Mouse (Mus musculus) v-Abl transformed pro-B cells (cell line): Measurements from ENCODE around the gene Apbb2.

Experiments
- in situ Hi-C, 2 experiments: fragments of 400-800 bp; cut with MboI; formaldehyde crosslinking; loops; one replicate each; pipeline ENCODE4 v1.15.1; 2025; ENCODE audit not compliant: unreplicated experiment in 2 of 2

The Apbb2 gene

GRCm38 (mm10) chr5:66603223-66603622 is 15.4 kb downstream of the Apbb2 start:
- in situ Hi-C loops: no loop called here

DNA sequence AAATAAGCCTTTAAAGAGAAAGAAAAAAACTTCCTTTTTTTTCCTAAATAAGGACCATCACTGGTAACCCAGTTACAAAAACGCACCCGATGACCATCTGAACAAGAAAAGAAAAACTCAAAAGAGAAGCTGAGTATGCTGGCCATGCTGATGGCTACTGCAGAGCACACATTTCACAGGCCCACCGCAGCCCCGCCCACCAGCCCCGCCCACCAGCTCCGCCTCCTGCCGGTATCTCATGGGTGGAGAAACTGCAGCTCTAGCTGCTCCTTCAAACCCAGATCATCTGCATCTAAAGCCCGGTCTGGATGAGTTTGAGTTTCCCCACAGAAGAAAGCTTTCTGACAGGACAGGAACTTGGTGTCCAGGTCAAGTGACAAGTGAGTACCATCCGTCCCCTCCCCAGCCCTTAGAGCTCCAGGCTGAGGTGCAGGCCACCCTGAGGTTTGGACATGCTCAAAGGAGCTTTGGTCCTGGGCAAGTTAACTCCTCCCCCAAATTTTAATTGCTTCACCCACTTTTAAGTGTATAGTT is 16.2 kb downstream of the Apbb2 start:
- in situ Hi-C loops: no loop called here

DNA sequence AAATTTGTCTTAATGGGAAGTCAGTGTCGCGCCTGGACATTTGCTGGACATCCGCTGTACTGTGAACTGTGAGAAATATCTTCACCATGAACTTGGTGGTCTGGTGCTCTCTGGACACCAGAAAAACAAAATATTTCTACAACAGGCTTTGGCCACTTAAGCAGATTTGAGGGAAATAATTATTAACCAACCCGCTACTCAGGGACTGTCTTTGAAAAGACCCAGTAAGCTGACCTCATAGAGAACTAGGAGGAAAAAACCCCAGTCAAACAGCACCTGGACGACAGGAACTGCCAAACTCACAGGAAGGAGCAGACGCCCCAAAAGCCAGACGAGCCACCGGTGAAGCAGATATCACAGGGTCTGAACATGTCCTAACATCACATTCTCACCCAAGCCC is 18.2 kb downstream of the Apbb2 start:
- in situ Hi-C loops: no loop called here

DNA sequence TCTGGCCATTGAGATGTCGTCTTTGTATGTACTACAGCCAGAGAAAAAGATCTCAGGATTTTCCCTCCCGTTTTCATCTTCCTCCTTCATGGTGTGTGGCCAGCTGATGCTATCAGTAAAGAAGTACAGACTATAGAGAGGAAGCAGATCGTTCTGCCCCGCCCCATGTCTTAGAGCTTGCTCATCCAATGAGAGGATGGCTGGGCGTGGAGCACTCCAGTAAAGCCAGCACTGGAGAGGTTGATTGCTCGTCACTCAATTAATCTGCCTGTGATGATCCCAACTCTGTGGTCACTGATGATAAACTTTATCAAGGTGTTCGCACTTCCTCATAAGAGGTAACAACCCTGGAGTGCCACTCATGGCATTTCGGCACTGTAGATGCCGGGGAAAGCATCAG is 18.7 kb downstream of the Apbb2 start:
- in situ Hi-C loops: no loop called here

DNA sequence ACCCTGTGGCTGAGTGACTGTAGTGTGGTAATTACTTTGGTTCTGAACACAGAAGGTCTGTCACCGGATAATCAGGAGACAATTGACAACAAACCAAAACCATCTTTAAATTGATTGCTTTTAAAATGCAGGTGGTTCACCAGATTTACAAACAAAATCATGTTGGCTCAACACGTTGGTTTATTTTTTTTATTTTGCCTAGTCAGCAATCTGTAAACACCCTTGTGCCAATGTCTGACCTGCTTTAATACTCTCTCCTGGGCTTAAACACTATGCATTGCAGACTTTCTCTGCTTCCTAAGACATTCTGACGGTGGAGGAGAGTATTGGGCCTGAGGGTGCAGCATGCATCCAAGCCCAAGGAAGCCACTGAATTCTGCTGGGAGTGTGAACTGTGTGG is 22.3 kb downstream of the Apbb2 start:
- in situ Hi-C loops: no loop called here

DNA sequence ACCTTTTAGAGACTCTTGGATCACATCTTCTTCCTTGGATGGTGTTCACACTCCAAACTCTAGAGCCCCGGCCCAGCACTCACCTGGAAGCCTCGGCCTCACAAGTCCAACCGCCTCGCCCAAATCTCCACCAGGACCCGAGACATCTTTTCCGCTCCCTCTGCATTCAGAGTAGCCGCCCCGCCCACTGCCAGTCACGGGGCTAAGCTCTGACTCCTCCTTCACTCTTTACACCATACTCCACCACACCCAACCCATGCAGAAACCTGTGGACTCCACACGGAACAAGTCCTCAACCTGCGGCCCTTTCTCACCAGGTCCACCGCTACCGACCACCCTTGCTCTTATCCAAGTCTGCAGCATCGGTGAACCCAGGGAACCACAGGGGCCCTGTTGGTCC is 23.7 kb downstream of the Apbb2 start:
- in situ Hi-C loops: no loop called here

DNA sequence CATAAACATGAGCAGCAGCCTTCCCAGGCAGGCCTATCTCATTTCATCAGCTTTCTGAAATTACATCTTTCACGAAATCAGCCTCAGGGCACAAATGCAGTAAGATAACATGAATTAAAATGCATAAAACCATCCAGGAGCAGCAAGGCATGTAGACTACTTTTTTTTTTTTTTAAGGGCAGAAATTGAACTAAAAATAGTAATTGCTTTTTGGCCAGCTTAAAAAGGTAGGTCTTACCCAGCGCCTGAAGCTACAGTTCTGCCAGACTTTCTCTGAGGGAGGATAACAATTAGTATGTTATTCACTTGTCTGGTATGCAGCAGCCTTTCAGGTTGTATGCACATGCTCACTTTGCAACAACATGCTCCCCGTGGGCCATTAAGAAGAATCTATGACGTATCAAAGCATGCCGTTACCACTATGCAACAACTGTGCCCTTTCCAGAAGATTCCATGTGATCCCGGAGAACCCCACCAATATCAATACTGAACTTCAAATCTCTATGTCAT is 32.3 kb downstream of the Apbb2 start:
- in situ Hi-C loops: no loop called here

DNA sequence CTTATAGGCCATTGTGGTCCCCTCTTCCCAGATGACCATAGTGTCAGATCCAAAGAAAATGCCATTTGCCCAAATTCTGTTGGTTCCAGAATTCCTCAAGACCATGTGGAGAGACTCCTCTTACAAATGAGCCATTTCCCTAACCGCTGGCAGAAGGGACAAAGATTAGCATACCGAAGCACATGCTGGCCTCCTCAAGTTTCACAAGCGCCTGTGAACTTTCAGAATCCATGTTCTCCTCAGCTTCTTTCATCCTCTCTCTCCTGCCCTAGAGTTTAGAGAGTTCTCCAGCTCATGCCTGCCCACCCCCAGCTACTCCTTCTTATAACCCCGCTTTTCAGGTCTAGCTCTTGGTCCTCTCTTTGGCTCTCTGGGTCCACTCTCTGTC is 35.6 kb downstream of the Apbb2 start:
- in situ Hi-C loops: no loop called here

GRCm38 (mm10) chr5:66582281-66583018 is 36.1 kb downstream of the Apbb2 start:
- in situ Hi-C loops: no loop called here

DNA sequence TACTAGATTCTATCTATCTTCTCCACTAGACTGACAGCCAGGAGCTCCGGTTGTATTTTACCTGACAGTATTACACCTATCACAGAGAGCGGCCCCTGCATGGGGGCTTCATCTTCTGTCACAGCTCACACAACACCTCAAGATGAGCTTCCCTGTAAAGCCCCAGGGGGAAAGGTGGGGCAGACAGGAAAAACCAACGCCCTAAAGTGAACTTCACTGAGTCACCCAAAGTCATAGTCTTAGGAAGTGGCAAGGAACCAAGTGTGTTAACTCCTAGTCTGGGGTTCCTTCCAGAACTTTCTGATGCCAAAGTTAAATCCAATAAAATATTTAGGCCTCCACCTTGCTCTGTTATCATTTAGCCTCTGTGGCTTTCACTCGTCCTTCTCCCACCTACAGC is 39.5 kb downstream of the Apbb2 start:
- in situ Hi-C loops: no loop called here

DNA sequence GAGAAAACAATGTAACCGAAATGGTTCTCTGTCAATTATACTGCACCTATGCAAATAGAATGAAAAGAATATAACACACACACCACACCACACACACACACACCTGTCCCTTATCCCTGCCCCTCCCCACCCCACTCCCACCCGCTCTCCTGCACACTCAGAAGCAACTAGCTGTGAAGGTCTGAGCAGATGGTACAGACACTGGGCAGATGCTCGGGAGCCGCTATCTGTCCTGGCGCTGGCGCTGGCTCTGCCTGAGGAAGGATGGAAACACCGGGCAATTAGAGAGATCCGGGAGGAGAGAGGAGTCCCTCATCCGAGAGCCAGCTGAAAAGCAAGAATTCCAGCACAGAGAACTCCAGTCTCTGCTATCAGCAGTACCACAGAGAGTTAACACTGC is 42.3 kb downstream of the Apbb2 start:
- in situ Hi-C loops: no loop called here

- in situ Hi-C loops: no loop called here
Observed at GRCm38 (mm10) chr5:66575148-66575547, 43.4 kb downstream of the Apbb2 start.

DNA sequence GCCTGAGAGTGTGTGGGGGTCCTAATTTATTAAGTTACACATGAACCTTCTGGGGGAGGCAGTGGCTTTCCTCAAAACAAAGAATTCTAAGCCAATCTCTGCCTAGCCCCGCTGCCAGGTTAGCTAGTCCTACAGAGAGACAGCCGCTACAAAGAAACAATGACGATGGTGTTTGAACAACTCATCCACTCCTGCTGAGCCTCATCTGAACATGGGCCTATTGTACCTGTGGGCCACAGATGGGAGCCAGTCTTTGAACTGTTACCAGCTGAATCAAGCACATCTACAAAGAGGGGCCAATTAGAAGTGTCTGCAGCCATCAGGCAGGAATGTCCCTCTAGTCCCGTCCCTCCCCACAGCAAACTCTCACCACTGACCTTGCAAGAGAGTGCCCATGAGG is 45.3 kb downstream of the Apbb2 start:
- in situ Hi-C loops: no loop called here

DNA sequence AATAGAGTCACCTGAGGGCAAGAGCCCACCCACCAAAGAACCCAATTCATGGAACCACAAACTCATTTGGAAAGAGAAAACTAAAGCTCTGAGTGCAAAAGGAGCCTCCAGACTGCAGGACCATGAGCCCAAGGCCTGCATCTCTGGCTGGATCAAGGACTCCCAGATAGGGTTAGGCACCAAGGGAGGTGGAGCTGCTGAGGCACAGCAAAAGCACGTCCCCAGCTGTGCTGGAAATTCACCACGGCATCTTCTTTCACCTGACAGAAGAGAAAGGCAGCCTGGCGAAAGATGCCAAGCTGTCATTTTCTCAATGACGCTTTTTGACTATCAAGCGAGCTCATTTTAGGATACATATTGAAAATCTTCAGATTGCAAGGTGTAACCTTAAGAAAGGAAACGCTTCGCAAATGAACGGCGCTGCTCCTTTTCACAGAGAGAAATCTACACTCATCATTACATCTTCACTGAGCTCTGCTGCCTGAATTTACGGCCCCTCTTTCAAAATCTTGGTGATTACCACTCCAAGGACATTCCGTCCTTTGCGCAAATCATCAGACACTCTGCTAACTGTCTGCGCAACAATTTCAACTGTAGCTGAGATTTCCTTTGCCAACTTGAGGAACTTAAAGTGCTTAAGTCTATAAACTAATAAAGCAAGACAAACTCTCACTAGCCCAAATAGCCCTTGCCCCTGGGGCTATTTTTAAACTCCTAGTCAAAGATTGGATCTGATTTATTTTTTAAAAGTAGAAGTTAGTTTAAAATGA is 46.3 kb downstream of the Apbb2 start:
- in situ Hi-C loops: no loop called here

DNA sequence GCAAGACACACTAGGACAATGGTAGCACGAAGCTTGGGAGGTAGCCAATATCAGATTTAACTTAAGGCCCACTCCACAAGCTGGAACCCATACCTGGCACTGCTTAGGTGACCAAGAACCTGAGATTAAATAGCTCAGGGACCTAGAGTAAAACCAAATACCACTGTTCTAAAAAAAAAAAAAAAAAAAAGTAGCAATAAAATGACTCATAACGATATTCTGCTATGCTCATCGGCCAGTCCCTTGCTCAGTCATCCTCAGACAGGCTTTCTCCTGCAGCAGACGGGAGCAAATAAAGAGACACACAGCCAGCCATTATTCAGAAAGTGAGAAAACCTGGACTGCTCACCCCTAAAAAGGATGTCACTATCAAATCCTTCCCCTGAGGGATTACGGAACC is 47.9 kb downstream of the Apbb2 start:
- in situ Hi-C loops: no loop called here

DNA sequence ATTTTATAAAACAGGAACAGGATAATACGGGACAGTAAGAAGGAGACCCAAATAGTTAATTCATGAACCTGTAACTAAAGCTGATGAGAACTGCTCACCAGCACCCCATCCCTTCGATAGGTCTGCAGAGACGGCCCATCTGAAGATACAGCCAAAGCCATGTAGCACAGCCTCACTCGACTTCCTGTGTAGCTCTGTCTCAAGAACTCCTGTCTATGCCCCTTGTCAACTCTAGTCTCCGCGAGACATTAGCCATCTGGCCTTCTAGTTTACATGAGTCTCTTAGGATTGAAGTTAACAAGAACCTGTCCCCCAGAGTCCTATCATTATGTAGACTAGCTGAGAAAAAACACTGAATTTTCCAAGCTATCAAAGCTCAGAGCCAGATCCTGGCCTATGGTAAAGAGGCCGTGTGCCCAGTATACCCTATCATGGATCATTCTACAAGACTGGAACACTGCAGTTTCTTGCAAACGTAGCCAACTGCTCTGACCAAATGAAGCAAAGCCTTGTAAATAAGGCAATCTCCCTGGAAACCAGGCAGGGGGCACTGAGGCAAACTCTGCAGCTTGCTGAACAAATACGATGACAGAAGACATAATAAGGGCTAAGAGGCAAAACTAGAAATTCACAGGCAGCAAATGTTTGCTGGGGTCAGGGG is 49.3 kb downstream of the Apbb2 start:
- in situ Hi-C loops: no loop called here

GRCm38 (mm10) chr5:66568002-66568401 is 50.6 kb downstream of the Apbb2 start:
- in situ Hi-C loops: no loop called here

DNA sequence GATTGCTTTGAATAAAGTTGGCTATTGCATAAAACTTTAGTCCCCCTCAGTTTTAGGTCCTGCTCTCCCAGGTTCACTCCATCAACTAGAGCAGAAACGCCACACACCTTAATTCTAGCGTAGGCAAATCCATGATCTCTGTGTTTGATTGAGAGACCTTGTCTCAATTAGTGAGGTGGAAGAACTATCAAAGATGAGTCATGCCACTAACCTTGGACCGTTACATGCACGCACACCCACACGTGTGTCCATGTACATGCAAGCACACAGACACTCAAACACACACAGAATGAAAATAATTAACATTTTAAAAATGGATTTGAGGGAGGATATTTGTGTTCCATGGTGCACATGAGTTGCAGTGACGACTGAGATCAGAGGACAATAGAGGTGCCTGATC is 51.2 kb downstream of the Apbb2 start:
- in situ Hi-C loops: no loop called here

DNA sequence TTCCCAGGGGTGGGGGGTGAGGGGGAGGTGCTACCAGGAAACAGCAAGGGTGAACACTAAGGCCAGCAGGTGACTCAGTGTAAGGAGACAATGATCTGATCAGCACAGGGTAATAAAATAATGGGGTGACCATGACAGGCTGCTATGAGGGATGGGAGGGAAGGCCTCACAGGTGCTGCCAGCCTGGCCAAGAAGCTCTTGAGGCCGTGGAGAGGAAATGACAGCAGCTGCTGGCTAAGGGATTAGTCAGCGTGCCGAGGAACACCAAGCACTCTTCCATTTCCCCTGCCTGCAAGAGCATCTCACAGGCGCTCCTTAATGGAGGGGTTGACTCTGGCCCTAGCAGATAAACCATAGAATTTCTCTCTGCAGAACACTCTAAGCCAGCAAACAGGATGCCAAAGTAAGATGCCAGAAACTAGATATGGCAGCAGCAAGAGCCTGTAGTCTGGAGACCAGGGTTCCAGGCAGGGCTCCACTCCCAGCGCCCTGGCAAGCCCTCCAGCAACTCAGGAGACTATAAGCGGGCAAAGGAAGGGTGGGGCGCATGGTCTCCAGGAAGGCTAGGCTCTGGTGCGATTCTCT is 58.9 kb downstream of the Apbb2 start:
- in situ Hi-C loops: no loop called here

DNA sequence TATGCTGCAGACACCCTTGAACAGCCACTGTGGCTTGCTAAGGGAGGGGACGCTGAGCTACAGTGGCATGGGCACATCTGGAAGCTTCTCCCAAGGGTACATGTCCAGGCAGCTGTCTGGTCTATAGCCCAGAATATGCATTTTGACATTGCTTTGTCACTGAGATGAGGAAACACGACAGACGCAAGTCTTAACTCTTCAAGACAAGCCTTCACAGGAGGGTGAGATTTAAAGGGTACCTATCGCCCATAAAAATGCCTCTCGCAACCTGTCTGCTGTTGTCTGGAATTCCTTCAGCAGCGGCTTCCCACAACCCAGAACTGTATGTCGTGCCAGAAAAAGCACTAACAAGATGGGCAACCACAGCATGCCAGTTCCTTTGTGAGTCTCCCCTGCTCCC is 60.5 kb downstream of the Apbb2 start:
- in situ Hi-C loops: no loop called here

GRCm38 (mm10) chr5:66553933-66554332 is 64.7 kb downstream of the Apbb2 start:
- in situ Hi-C loops: no loop called here
